Mouse (Mus musculus): ENCODE data around the gene Cyp8b1.

DNA sequence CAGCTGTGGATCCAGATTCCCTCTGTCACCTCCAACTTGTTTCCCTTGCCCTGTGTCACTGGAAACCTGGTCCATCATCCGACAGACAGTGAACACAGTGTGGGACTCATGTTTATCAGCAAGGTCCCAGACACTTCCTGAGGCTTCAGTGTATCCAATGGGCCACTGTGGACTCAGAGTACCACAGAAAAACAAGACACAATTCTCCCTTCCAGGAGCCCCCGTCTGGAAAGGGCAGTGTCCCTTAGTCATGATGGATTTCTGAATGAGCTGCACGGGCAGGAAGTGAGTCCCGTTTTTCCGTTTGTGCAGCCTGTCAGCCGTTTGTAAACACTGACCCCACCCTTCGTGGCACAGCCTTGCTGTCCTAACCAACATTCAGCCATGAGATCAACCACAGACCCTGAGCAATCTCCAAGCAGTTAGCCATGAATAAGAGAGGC is 34.1 kb downstream of the Cyp8b1 start:
- TF ChIP-seq POLR2A (IDR thresholded peaks at IDR 0.05; ENCODE audit: borderline replicate concordance, insufficient read depth, low read length) (no peak), CTCF (IDR thresholded peaks at IDR 0.05; ENCODE audit: borderline replicate concordance, insufficient read depth, low read depth, low read length) (no peak)

Data from cerebellum, adult 2 months (tissue).